Mouse (Mus musculus) neural tube, embryonic 14.5 days (tissue): ENCODE data around the gene Arsa. TPM values are rescaled to one million over a fixed set of nuclear protein-coding genes. Genes with fewer than 3 reads are reported as not detected.
"Not testable (repeated sequence)": the region's sequence is repeated elsewhere in the genome, so short reads cannot be mapped to it uniquely, and the experiment has no call there.

Experiments used
- ATAC-seq: fragments of 200-750 bp; cut with Nextera tagmentation; 2 replicates; pipeline ENCODE4 v1.8.0; 2017; ENCODE audit warnings: low read depth, mild to moderate bottlenecking, moderate TSS enrichment, moderate library complexity
- H3K27ac ChIP-seq: fragments of 300-500 bp; sonication (generic); 2 replicates; pipeline ENCODE4 v1.5.1; 2014; ENCODE audit warnings: low read depth, mild to moderate bottlenecking, control low read depth, low read length, moderate library complexity, mixed read lengths
- H3K27me3 ChIP-seq: fragments of 300-500 bp; sonication (generic); 2 replicates; pipeline ENCODE4 v1.6.1; 2014; ENCODE audit warnings: low read length; ENCODE audit not compliant: control insufficient read depth, insufficient read depth
- H3K36me3 ChIP-seq: fragments of 300-500 bp; sonication (generic); 2 replicates; pipeline ENCODE4 v1.6.1; 2014; ENCODE audit warnings: low read length, mixed read lengths; ENCODE audit not compliant: control insufficient read depth, insufficient read depth
- H3K4me1 ChIP-seq: fragments of 300-500 bp; sonication (generic); 2 replicates; pipeline ENCODE4 v1.6.1; 2014; ENCODE audit warnings: low read length; ENCODE audit not compliant: control insufficient read depth, insufficient read depth
- H3K4me2 ChIP-seq: fragments of 300-500 bp; sonication (generic); 2 replicates; pipeline ENCODE4 v1.6.1; 2014; ENCODE audit warnings: mild to moderate bottlenecking, low read depth, low read length, control low read depth
- H3K4me3 ChIP-seq: fragments of 300-500 bp; sonication (generic); 2 replicates; pipeline ENCODE4 v1.5.1; 2014; ENCODE audit warnings: low read depth, low read length, control low read depth, mixed read lengths
- H3K9ac ChIP-seq: fragments of 300-500 bp; sonication (generic); replicated peaks from 2 replicates; pipeline ENCODE4 v1.6.1; 2014; ENCODE audit warnings: low read depth, mild to moderate bottlenecking, control low read depth, low read length, mixed read lengths
- H3K9me3 ChIP-seq: fragments of 300-500 bp; sonication (generic); 2 replicates; pipeline ENCODE4 v1.6.1; 2016; ENCODE audit warnings: low read length; ENCODE audit not compliant: control insufficient read depth
- WGBS: fragments of 180-500 bp; shearing (Covaris S2); extraction: QIAGEN DNeasy Blood & Tissue Kit; methylation state at CpG from one replicate; pipeline ENCODE4 v1.1.7; 2014; 5-methylcytosine and 5-hydroxymethylcytosine counted together
- polyA plus RNA-seq: library from polyadenylated mRNA; unstranded; fragments of >200 nt; fragmentation: Nextera tagmentation; extraction: Ambion mirVana; gene quantifications from 2 replicates; pipeline ENCODE4 v1.2.1, GENCODE M21; 2014

Arsa gene
- polyA plus RNA-seq, 1 experiment from 2014 or later, result 18.9 TPM

DNA sequence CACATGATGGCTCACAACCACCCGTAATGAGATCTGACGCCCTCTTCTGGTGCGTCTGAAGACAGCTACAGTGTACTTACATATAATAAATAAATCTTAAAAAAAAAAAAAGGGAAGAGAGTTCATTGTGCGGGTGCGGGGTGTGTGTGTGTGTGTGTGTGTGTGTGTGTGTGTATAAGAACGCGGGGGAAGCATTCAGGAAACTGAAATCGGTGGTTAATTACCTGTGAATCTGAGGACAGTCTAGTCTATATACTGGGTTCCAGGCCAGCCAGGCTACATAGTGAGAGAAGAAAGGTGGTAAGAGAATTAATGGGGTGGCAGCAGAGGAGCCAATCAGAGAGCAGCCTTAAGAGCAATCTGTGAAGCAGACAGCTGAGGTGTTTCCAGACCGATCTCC lies 46.5 kb downstream of the Arsa start:
- H3K4me3 ChIP-seq, ATAC-seq, H3K9ac ChIP-seq, H3K27ac ChIP-seq, H3K27me3 ChIP-seq, H3K9me3 ChIP-seq: not testable (repeated sequence)
- WGBS, result 91% methylated on average over 7 of the region's 9 CpGs
- Histone ChIP-seq H3K4me1 (peaks cover 11% of the 10 kb centered on the region), H3K4me2 (peak overlapping the region; percentile 95), H3K36me3 (peaks cover 11% of the 10 kb centered on the region; the same call in 1 of the 2 replicates)

- Histone ChIP-seq H3K36me3 (peaks cover 11% of the 10 kb centered on the region; the same call in 1 of the 2 replicates), H3K27me3 (no peaks in the 10 kb centered on the region), H3K9me3 (no peaks in the 10 kb centered on the region), H3K4me2 (peak overlapping the region; percentile 95), H3K4me3 (peak overlapping the region; percentile 62), H3K4me1 (peaks cover 11% of the 10 kb centered on the region), H3K9ac (peak overlapping the region; percentile 82; the same call in 1 of the 2 replicates), H3K27ac (peak overlapping the region; percentile 96)
- ATAC-seq, result no peak
- WGBS, result 47% methylated on average over 6 of the region's 6 CpGs
These were observed 46.9 kb downstream of the Arsa start for GRCm38 (mm10) chr15:89430341-89430740.

GRCm38 (mm10) chr15:89429352-89430221 lies 47.6 kb downstream of the Arsa start, which contains the start of the genes C730034F03Rik, Gm44502 and Chkb:
C730034F03Rik (plus strand) TSS chr15:89429589.
Gm44502 (minus strand) TSS chr15:89429696.
Chkb (minus strand) TSS chr15:89429908.
- H3K27me3 ChIP-seq, result no peaks in the 10 kb centered on the region
- ATAC-seq, result peak; percentile 95
- peak within 1 kb of the TSS; percentile 96 for H3K27ac ChIP-seq
- peaks cover 11% of the 10 kb centered on the region for H3K4me1 ChIP-seq
- H3K4me2 ChIP-seq, result peak within 1 kb of the TSS; percentile 95
- peak within 1 kb of the TSS; percentile 82 for H3K9ac ChIP-seq
- peak within 1 kb of the TSS; percentile 62 for H3K4me3 ChIP-seq
- H3K36me3 ChIP-seq, result peaks cover 11% of the 10 kb centered on the region; the same call in 1 of the 2 replicates
- under 1% methylated on average over 70 of the region's 70 CpGs for WGBS
- H3K9me3 ChIP-seq, result no peaks in the 10 kb centered on the region

DNA sequence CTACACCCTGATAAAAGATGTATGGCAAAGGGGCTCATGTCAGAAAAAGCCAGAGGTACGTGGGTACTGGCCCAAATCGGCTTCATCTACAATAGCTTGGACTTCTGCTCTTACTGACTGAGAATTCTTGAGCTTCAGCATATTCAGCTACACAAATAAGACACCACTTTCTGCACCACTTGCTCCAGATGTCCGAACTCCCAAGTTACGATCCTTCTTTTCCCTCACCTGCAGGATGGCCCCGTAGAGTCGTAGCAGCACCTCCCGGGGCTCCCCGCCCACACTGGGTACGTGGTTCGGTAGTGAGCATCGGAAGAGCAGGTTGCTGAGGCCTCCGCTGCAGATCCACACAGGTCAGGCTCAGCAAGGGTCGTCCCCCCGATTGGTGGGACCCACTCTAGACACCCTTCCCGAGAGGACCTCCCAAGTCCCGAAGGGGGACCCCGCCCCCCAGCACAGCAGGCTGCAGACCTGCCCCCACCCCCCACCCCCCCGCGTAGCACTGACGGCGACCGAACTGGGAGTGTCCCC lies 48.3 kb downstream of the Arsa start:
- Histone ChIP-seq H3K36me3 (peaks cover 11% of the 10 kb centered on the region; the same call in 1 of the 2 replicates), H3K4me2 (peak overlapping the region; percentile 95), H3K9ac (peak overlapping the region; percentile 82), H3K4me3 (peak overlapping the region; percentile 62), H3K27me3 (no peaks in the 10 kb centered on the region), H3K27ac (peak overlapping the region; percentile 96), H3K4me1 (peaks cover 11% of the 10 kb centered on the region), H3K9me3 (no peaks in the 10 kb centered on the region)
- 6% methylated on average over 22 of the region's 22 CpGs for whole genome bisulfite sequencing
- peak; percentile 56; the same call in 1 of the 2 replicates for ATAC-seq

GRCm38 (mm10) chr15:89428136-89428790 lies 49.0 kb downstream of the Arsa start:
- Histone ChIP-seq H3K27ac (no peak overlapping the region), H3K27me3 (no peaks in the 10 kb centered on the region), H3K9ac (no peak overlapping the region; the same call in 1 of the 2 replicates), H3K9me3 (no peaks in the 10 kb centered on the region), H3K4me2 (peak overlapping the region; percentile 95), H3K36me3 (peaks cover 16% of the 10 kb centered on the region; the same call in 1 of the 2 replicates), H3K4me1 (peaks cover 11% of the 10 kb centered on the region), H3K4me3 (peak overlapping the region; percentile 62)
- no peak for ATAC-seq
- WGBS, result 84% methylated on average over 19 of the region's 19 CpGs

DNA sequence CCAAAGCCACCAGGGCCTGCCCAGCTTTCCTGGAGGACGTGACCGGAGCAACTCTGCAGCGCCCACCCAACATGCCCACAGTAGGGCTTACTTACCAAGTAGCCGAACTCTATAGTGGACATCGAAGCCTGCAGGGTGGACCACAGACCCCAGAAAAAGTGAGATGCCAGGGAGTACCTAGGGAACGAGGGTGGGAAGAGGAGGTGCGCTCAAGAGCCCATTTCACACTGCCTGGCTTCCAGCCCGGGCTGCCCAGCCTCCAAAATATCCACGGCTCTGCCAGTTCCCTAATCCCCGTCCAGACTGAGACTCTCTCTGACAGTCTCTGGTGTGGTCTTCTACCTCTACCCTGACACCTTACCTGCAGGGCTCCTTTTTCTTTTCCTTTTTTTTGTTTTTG lies 50.5 kb downstream of the Arsa start:
- no peaks in the 10 kb centered on the region for H3K27me3 ChIP-seq
- H3K4me1 ChIP-seq, result peaks cover 11% of the 10 kb centered on the region
- H3K9me3 ChIP-seq, result no peaks in the 10 kb centered on the region
- 93% methylated on average over 10 of the region's 10 CpGs for WGBS
- no peak overlapping the region for H3K4me3 ChIP-seq
- H3K9ac ChIP-seq, result no peak overlapping the region
- H3K4me2 ChIP-seq, result no peak overlapping the region
- H3K36me3 ChIP-seq, result peaks cover 16% of the 10 kb centered on the region; the same call in 1 of the 2 replicates
- ATAC-seq, result no peak
- no peak overlapping the region for H3K27ac ChIP-seq

DNA sequence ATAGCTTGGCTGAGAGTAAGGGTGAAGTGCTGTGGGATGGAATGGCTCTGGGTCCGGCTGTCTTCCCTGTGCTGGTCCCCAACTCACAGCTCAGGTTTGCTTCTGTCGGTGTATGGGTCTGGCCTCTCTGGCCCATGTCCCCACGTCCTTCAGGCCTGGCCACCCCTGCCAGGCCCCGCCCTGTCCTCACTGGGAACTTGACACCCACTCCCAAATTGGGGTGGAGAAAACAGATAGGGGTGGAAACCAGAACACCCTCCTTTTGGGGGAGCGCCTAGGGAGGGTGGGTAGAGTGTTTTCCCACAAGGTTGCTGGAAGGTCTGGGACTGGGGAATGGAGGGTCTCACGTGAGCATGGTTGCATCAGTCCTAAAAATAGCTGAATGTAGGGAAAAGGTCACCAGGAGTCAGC lies 51.5 kb downstream of the Arsa start, which contains the start of gene Cpt1b:
Gene Cpt1b (minus strand): TSS at position 153 of the 411 bp plus-strand sequence.
- no peak within 1 kb of the TSS for H3K4me3 ChIP-seq
- no peak for ATAC-seq
- 45% methylated on average over 6 of the region's 6 CpGs for WGBS
- no peaks in the 10 kb centered on the region for H3K9me3 ChIP-seq
- H3K27ac ChIP-seq, result no peak within 1 kb of the TSS
- peaks cover 20% of the 10 kb centered on the region; the same call in 1 of the 2 replicates for H3K36me3 ChIP-seq
- peaks cover 8% of the 10 kb centered on the region for H3K4me1 ChIP-seq
- H3K4me2 ChIP-seq, result no peak within 1 kb of the TSS
- no peak within 1 kb of the TSS for H3K9ac ChIP-seq
- H3K27me3 ChIP-seq, result no peaks in the 10 kb centered on the region

DNA sequence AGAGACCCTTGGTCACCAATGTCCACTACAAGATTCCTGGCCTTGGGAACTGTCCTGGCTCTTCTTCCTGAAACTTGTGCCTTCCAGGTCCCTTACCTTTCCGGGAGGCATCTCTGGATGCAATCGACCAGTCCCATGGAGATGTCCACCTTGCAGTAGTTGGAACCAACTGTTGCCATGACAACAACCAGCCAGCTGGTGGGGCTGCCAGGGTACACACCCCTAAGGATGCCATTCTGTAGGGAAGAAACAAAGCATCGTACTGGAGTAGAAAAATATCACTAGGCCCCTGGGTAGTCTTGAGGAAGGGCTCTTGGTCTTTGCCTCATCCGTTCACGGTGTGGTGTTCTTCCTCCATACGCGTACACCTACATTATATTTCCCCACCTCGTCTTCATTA lies 52.6 kb downstream of the Arsa start:
- Histone ChIP-seq H3K4me2 (no peak overlapping the region), H3K36me3 (peaks cover 25% of the 10 kb centered on the region; the same call in 1 of the 2 replicates), H3K4me1 (peaks cover 8% of the 10 kb centered on the region), H3K27ac (no peak overlapping the region), H3K27me3 (no peaks in the 10 kb centered on the region), H3K4me3 (no peak overlapping the region), H3K9me3 (no peaks in the 10 kb centered on the region), H3K9ac (no peak overlapping the region)
- 86% methylated on average over 8 of the region's 8 CpGs for WGBS
- no peak for ATAC-seq
